Mouse (Mus musculus) thymus, postnatal 0 days (tissue): Measurements from ENCODE around the gene Rfx5. TPM values are rescaled to one million over a fixed set of nuclear protein-coding genes. Genes with fewer than 3 reads are reported as not detected.
A peak's percentile ranks its signal among the peaks of the same experiment; 100 is the strongest.

Experiments
- DNase-seq: peaks from one replicate; pipeline ENCODE4 v3.0.0-alpha.2; 2015; ENCODE audit warnings: low spot score
- microRNA-seq: library from miRNA; unstranded; fragments of <30 nt; microRNA quantifications from one replicate; pipeline ENCODE4, GENCODE M21; 2016; ENCODE audit warnings: borderline number of aligned reads
- polyA plus RNA-seq: library from polyadenylated mRNA; unstranded; fragments of >200 nt; fragmentation: Nextera tagmentation; extraction: Ambion mirVana; gene quantifications from 2 replicates; pipeline ENCODE4 v1.2.1, GENCODE M21; 2015

Gene Rfx5
- polyA plus RNA-seq, 1 experiment from 2014 or later: 7.3 TPM

DNA sequence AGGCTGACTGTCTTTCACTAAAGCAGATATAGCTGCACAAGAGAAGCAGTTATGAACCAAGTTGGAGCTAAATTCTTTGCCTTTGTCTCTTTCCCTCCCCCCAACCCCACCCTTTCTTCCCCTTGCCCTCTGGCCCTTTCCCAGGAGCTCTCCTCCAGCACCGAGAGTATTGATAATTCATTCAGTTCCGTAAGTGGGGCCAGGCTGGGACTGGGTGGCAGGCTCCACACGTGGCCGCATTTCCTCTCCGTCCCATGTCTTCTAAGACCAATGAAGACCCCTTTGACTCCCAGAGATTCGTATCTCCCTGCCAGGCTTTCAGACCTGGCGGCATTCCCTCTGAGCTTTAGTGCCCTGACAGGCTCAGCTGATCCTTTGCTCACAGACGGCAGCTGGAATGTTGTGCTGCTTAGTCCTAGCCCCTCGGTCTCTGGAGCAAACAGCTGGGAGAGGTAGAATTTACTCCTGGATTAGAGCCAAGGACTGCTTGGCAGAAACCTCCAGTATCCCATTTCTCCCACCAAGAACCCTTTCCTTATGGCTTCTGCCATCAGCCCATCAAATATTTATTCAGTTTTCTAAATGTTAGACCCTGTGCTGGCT is 35.4 kb downstream of the Rfx5 start:
- no peak for DNase-seq

DNA sequence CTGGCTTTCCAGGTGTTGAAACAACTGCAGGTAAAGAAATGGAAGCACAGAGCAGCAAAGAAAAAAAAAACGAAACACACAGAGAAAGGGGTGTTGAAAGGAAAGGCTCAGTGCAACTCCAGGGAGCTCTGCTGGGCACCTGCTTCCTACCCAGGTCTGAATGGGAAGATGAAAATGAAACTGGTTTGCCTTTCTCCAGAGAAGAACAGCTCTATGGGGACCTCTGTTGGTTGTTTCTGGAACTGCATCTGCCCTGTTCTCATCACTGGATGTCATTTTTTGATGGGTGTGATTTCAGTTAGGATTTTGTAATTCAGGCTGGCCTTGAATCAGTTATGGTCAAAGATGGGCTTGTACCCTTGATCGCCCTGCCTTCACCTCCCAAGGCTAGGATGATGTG is 43.1 kb downstream of the Rfx5 start:
- DNase-seq: peak; percentile 81

DNA sequence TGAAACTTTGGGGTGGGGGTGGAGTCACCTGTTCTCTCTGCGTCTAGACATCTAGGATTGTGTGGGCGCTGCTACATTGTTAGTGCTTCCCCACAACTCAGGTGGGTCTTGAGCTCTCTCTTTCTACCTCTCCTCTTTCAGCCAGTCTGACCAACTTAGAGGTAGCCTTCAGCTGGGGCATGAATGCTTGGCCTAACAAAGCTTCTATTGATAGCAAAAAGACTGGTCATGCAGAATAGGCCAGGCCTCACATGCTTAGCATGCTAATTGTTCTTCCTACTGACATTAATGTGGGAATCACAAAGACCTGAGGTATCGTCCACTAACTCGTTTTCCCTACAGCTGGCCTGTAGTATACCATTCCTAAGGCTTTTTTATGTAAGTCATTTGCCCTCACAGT is 48.7 kb downstream of the Rfx5 start:
- DNase-seq: no peak

DNA sequence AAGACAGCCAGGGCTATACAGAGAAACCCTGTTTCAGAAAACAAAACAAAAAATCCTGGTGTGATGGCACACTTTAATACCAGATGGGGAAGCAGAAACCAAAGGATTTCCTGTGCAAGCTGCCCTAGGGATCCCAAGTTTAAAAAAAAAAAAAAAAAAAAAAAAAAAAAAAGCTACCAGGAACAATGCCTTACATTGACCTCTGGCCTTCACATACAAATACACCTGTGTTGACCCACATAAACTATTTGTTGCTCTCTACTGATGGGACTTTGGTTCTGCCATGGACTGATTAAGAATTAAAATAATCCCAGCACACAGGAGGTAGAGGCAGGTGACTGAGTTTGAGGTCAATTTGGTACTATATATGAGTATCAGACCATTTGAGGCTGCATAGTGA is 49.4 kb downstream of the Rfx5 start:
- no peak for DNase-seq

DNA sequence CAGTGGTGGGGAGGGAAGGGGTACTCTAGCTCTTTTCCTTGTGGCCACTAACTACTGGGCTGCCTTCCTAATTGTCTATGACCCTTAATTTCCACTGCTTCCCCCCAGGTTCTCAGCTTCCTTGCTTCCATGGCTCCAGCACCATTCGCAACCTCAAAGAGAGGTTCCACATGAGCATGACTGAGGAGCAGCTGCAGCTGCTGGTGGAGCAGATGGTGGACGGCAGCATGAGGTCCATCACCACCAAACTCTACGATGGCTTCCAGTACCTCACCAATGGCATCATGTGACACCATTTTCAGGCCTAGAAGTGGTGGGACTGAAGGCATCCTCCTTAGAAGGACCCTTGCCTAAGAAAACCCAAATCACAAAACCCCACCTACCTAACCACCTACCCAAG is 51.8 kb downstream of the Rfx5 start:
- no peak for DNase-seq

DNA sequence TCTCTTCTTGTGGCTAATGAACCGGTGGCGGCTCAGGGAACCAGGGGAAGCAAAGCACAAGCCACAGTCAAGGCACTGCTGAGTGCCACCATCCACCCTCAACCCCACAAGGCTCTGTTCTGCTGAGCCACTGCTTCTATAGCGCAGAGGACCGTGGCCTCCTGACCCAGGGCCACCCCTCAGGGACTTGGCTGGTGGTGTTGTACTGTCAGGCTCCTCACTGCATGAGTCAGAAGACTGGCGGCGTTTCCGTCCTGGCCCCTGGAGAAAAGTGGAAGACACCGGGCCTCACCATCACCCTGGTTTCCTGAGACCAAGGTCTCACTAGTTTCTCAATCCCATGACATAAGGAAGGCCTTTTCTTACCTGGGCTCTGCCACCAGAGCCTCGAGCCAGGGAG is 53.8 kb downstream of the Rfx5 start:
- DNase-seq: no peak

DNA sequence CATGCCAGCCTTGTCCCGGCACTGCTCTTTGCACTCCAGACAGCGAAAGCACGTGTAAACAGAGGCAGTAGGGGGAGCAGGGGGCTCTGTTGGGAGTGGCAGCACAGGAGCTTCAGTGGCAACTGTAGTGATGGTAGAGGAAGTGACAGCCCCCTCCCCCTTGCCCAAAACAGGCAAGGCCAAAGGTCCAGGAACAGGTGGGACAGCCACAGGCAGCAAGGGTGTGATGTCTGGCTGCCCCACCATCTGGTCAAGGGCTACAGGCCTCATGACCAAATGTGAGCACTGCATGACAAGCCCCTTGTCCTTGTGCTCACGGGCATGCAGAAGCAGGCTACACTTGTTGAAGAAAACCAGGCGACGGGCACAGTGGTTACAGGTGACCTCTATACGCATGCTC is 56.5 kb downstream of the Rfx5 start:
- DNase-seq: no peak

Small RNAs within 50 kb of the gene (microRNA-seq; reads per million reads assigned to microRNA genes)
- 1.7 reads per million for gene Mir7013

Other genes starting within 250 kb of the Rfx5 start
- 1.9 and 2.5 TPM in 2 replicates for gene Cgn, start 167.6 kb upstream of the Rfx5 start, polyA plus RNA-seq
- 10.3 and 12.3 TPM in 2 replicates for gene Pogz, start 116.5 kb upstream of the Rfx5 start, polyA plus RNA-seq
- gene Psmb4, start 67.1 kb upstream of the Rfx5 start, polyA plus RNA-seq: 466 and 483 TPM in 2 replicates
- gene Selenbp1, start 21.0 kb upstream of the Rfx5 start, polyA plus RNA-seq: 12.6 and 14.3 TPM in 2 replicates
- gene Pi4kb, start 20.7 kb downstream of the Rfx5 start, polyA plus RNA-seq: 18.4 and 21.6 TPM in 2 replicates
- 16.7 and 18.4 TPM in 2 replicates for gene Zfp687, start 61.4 kb downstream of the Rfx5 start, polyA plus RNA-seq
- gene Psmd4, start 88.5 kb downstream of the Rfx5 start, polyA plus RNA-seq: 310 and 313 TPM in 2 replicates
- gene Pip5k1a, start 152.9 kb downstream of the Rfx5 start, polyA plus RNA-seq: 19.9 and 22.6 TPM in 2 replicates
- 86.1 and 93.6 TPM in 2 replicates for gene Vps72, start 156.9 kb downstream of the Rfx5 start, polyA plus RNA-seq
- gene Tmod4, start 170.4 kb downstream of the Rfx5 start, polyA plus RNA-seq: 1.6 and 1.8 TPM in 2 replicates
- 77.4 and 81.3 TPM in 2 replicates for gene Scnm1, start 179.9 kb downstream of the Rfx5 start, polyA plus RNA-seq
- gene Lysmd1, start 180.0 kb downstream of the Rfx5 start, polyA plus RNA-seq: 21.1 and 23.4 TPM in 2 replicates
- gene Tnfaip8l2, start 188.3 kb downstream of the Rfx5 start, polyA plus RNA-seq: 39.0 and 41.2 TPM in 2 replicates
- gene Sema6c, start 206.4 kb downstream of the Rfx5 start, polyA plus RNA-seq: 1.1 and 1.4 TPM in 2 replicates